Mouse (Mus musculus) liver, embryonic 11.5 days (tissue): Measurements from ENCODE around the gene Armc10. TPM values are rescaled to one million over a fixed set of nuclear protein-coding genes. Genes with fewer than 3 reads are reported as not detected.
"Not testable (repeated sequence)": the region's sequence is repeated elsewhere in the genome, so short reads cannot be mapped to it uniquely, and the experiment has no call there.

ENCODE experiments used
- ATAC-seq: fragments of 200-750 bp; cut with Nextera tagmentation; replicated peaks from 2 replicates; pipeline ENCODE4 v1.8.0; 2017; ENCODE audit warnings: moderate number of reproducible peaks, mild to moderate bottlenecking, moderate TSS enrichment, moderate library complexity; ENCODE audit not compliant: low FRiP score
- DNase-seq: peaks from one replicate; pipeline ENCODE4 v3.0.0-alpha.2; 2017; ENCODE audit warnings: low spot score
- H3K27ac ChIP-seq: fragments of 300-500 bp; sonication (generic); 2 replicates; pipeline ENCODE4 v1.5.1; 2014; ENCODE audit warnings: mild to moderate bottlenecking, low read depth, low read length, control low read depth
- H3K27me3 ChIP-seq: fragments of 300-500 bp; sonication (generic); replicated peaks from 2 replicates; pipeline ENCODE4 v1.6.1; 2014; ENCODE audit warnings: low read length, mixed read lengths; ENCODE audit not compliant: control insufficient read depth, insufficient read depth
- H3K36me3 ChIP-seq: fragments of 300-500 bp; sonication (generic); 2 replicates; pipeline ENCODE4 v1.6.1; 2014; ENCODE audit warnings: mild to moderate bottlenecking, low read length, moderate library complexity, mixed read lengths; ENCODE audit not compliant: control insufficient read depth, insufficient read depth
- H3K4me1 ChIP-seq: fragments of 300-500 bp; sonication (generic); replicated peaks from 2 replicates; pipeline ENCODE4 v1.6.1; 2014; ENCODE audit warnings: low read length, mixed read lengths; ENCODE audit not compliant: control insufficient read depth, insufficient read depth
- H3K4me2 ChIP-seq: fragments of 300-500 bp; sonication (generic); 2 replicates; pipeline ENCODE4 v1.6.1; 2014; ENCODE audit warnings: mild to moderate bottlenecking, control low read depth, moderate library complexity
- H3K4me3 ChIP-seq: fragments of 300-500 bp; sonication (generic); 2 replicates; pipeline ENCODE4 v1.5.1; 2014; ENCODE audit warnings: low read depth, low read length, control low read depth
- H3K9ac ChIP-seq: fragments of 300-500 bp; sonication (generic); 2 replicates; pipeline ENCODE4 v1.6.1; 2014; ENCODE audit warnings: low read depth, low read length, control low read depth
- H3K9me3 ChIP-seq: fragments of 300-500 bp; sonication (generic); 2 replicates; pipeline ENCODE4 v1.6.1; 2016; ENCODE audit warnings: low read length, inconsistent platforms, mixed read lengths; ENCODE audit not compliant: control insufficient read depth
- WGBS: fragments of 180-500 bp; shearing (Covaris S2); extraction: QIAGEN DNeasy Blood & Tissue Kit; methylation state at CpG from one replicate; pipeline ENCODE4 v1.1.7; 2014; 5-methylcytosine and 5-hydroxymethylcytosine counted together
- polyA plus RNA-seq: library from polyadenylated mRNA; unstranded; fragments of >200 nt; fragmentation: Nextera tagmentation; extraction: Ambion mirVana; gene quantifications from 2 replicates; pipeline ENCODE4 v1.2.1, GENCODE M21; 2014

The Armc10 gene
- polyA plus RNA-seq, 1 experiment from 2014 or later: 29.8 TPM

GRCm38 (mm10) chr5:21693372-21693870 is 47.8 kb downstream of the Armc10 start:
- WGBS: 56% methylated on average over 3 of the region's 3 CpGs
- no peaks in the 10 kb centered on the region for H3K36me3 ChIP-seq
- no peak overlapping the region for H3K4me2 ChIP-seq
- ATAC-seq: no peak
- no peaks in the 10 kb centered on the region for H3K27me3 ChIP-seq
- no peaks in the 10 kb centered on the region for H3K4me1 ChIP-seq
- H3K9ac ChIP-seq: no peak overlapping the region
- H3K9me3 ChIP-seq: no peaks in the 10 kb centered on the region
- H3K27ac ChIP-seq: no peak overlapping the region
- H3K4me3 ChIP-seq: no peak overlapping the region
- no peak for DNase-seq

- Histone ChIP-seq H3K27ac (no peak overlapping the region), H3K4me2 (no peak overlapping the region), H3K27me3 (no peaks in the 10 kb centered on the region), H3K4me3 (no peak overlapping the region), H3K36me3 (no peaks in the 10 kb centered on the region), H3K9ac (no peak overlapping the region), H3K9me3 (no peaks in the 10 kb centered on the region), H3K4me1 (no peaks in the 10 kb centered on the region)
- ATAC-seq (no peak), DNase-seq (no peak)
- WGBS: 63% methylated on average over 3 of the region's 3 CpGs
Observed at GRCm38 (mm10) chr5:21694854-21695490, 49.4 kb downstream of the Armc10 start.

GRCm38 (mm10) chr5:21699555-21699954 is 53.9 kb downstream of the Armc10 start:
- H3K4me1 ChIP-seq, H3K27me3 ChIP-seq, DNase-seq, ATAC-seq, H3K9me3 ChIP-seq, H3K4me3 ChIP-seq, H3K36me3 ChIP-seq, H3K9ac ChIP-seq, H3K4me2 ChIP-seq, H3K27ac ChIP-seq: not testable (repeated sequence)
- WGBS: 88% methylated on average over 3 of the region's 3 CpGs

GRCm38 (mm10) chr5:21700272-21700821 is 54.7 kb downstream of the Armc10 start:
- 23% methylated on average over 10 of the region's 10 CpGs for WGBS
- Histone ChIP-seq H3K4me2 (peak overlapping the region; percentile 74), H3K4me1 (peaks cover 9% of the 10 kb centered on the region), H3K27ac (no peak overlapping the region), H3K36me3 (no peaks in the 10 kb centered on the region), H3K9me3 (no peaks in the 10 kb centered on the region), H3K9ac (peak overlapping the region; percentile 60), H3K4me3 (peak overlapping the region; percentile 57), H3K27me3 (no peaks in the 10 kb centered on the region)
- ATAC-seq: no peak
- no peak for DNase-seq

- Histone ChIP-seq H3K4me3 (peak overlapping the region; percentile 57), H3K9ac (peak overlapping the region; percentile 60), H3K9me3 (no peaks in the 10 kb centered on the region), H3K4me1 (peaks cover 9% of the 10 kb centered on the region), H3K4me2 (peak overlapping the region; percentile 74), H3K36me3 (no peaks in the 10 kb centered on the region), H3K27ac (no peak overlapping the region), H3K27me3 (no peaks in the 10 kb centered on the region)
- no peak for DNase-seq
- peak; percentile 45 for ATAC-seq
- under 1% methylated on average over 22 of the region's 22 CpGs for WGBS
Observed at GRCm38 (mm10) chr5:21700934-21701333, 55.3 kb downstream of the Armc10 start.

- DNase-seq (peak; percentile 100), ATAC-seq (peak; percentile 99)
- Histone ChIP-seq H3K4me2 (peak within 1 kb of the TSS; percentile 78), H3K9me3 (no peaks in the 10 kb centered on the region; the same call in 1 of the 2 replicates), H3K4me3 (peak within 1 kb of the TSS; percentile 57), H3K27me3 (no peaks in the 10 kb centered on the region), H3K9ac (peak within 1 kb of the TSS; percentile 77), H3K36me3 (no peaks in the 10 kb centered on the region), H3K4me1 (peaks cover 9% of the 10 kb centered on the region), H3K27ac (peak within 1 kb of the TSS; percentile 85)
- under 1% methylated on average over 49 of the region's 59 CpGs for WGBS
Observed at GRCm38 (mm10) chr5:21701351-21702008, 55.9 kb downstream of the Armc10 start, which contains the start of gene Napepld. Gene Napepld (minus strand): TSS chr5:21701396.

GRCm38 (mm10) chr5:21702009-21702364 is 56.4 kb downstream of the Armc10 start:
- Histone ChIP-seq H3K4me1 (peaks cover 9% of the 10 kb centered on the region), H3K4me2 (peak overlapping the region; percentile 78), H3K9ac (peak overlapping the region; percentile 77), H3K27ac (peak overlapping the region; percentile 85), H3K27me3 (no peaks in the 10 kb centered on the region), H3K4me3 (peak overlapping the region; percentile 57), H3K9me3 (no peaks in the 10 kb centered on the region; the same call in 1 of the 2 replicates), H3K36me3 (no peaks in the 10 kb centered on the region)
- no peak for DNase-seq
- ATAC-seq: no peak
- 55% methylated on average over 2 of the region's 2 CpGs for WGBS

GRCm38 (mm10) chr5:21702873-21703475 is 57.4 kb downstream of the Armc10 start:
- H3K4me2 ChIP-seq: peak overlapping the region; percentile 10; the same call in 1 of the 2 replicates
- no peaks in the 10 kb centered on the region for H3K27me3 ChIP-seq
- no peak overlapping the region for H3K4me3 ChIP-seq
- no peaks in the 10 kb centered on the region for H3K36me3 ChIP-seq
- no peak overlapping the region; the same call in 1 of the 2 replicates for H3K27ac ChIP-seq
- H3K4me1 ChIP-seq: peaks cover 9% of the 10 kb centered on the region
- H3K9me3 ChIP-seq: no peaks in the 10 kb centered on the region; the same call in 1 of the 2 replicates
- ATAC-seq: no peak
- no peak overlapping the region for H3K9ac ChIP-seq
- DNase-seq: no peak
- 74% methylated on average over 6 of the region's 6 CpGs for WGBS
